Mouse (Mus musculus) layer of hippocampus, adult 11-12 months (tissue): ENCODE measurements around the gene Edc3.

ENCODE experiments used
- DNase-seq: peaks from one replicate; pipeline ENCODE4 v3.0.0; 2022; ENCODE audit warnings: low spot score

Gene Edc3

GRCm38 (mm10) chr9:57761563-57762551 lies 53.5 kb downstream of the Edc3 start:
- no peak for DNase-seq

GRCm38 (mm10) chr9:57762563-57762991 lies 54.2 kb downstream of the Edc3 start:
- DNase-seq: no peak

GRCm38 (mm10) chr9:57764147-57764973 lies 56.0 kb downstream of the Edc3 start:
- DNase-seq: peak; percentile 78

GRCm38 (mm10) chr9:57764974-57765363 lies 56.6 kb downstream of the Edc3 start:
- peak; percentile 92 for DNase-seq

GRCm38 (mm10) chr9:57765364-57766351 lies 57.3 kb downstream of the Edc3 start, which contains the start of gene Clk3:
Clk3 (minus strand) TSS chr9:57765860.
- peak; percentile 78 for DNase-seq

- DNase-seq: no peak
Measured at GRCm38 (mm10) chr9:57766431-57766830, 58.1 kb downstream of the Edc3 start.

GRCm38 (mm10) chr9:57767231-57767630 lies 58.9 kb downstream of the Edc3 start:
- no peak for DNase-seq

GRCm38 (mm10) chr9:57769539-57770069 lies 61.3 kb downstream of the Edc3 start:
- DNase-seq: no peak

- no peak for DNase-seq
Measured at GRCm38 (mm10) chr9:57770214-57770613, 61.9 kb downstream of the Edc3 start.

GRCm38 (mm10) chr9:57770836-57771235 lies 62.5 kb downstream of the Edc3 start:
- DNase-seq: no peak

- DNase-seq: no peak
Measured at GRCm38 (mm10) chr9:57773754-57774153, 65.4 kb downstream of the Edc3 start.

- DNase-seq: no peak
Measured at GRCm38 (mm10) chr9:57774168-57774567, 65.8 kb downstream of the Edc3 start.

- DNase-seq: no peak
Measured at GRCm38 (mm10) chr9:57775026-57775425, 66.7 kb downstream of the Edc3 start.

GRCm38 (mm10) chr9:57775736-57776135 lies 67.4 kb downstream of the Edc3 start:
- DNase-seq: no peak

GRCm38 (mm10) chr9:57782656-57783055 lies 74.3 kb downstream of the Edc3 start:
- no peak for DNase-seq

- no peak for DNase-seq
Measured at GRCm38 (mm10) chr9:57789733-57790132, 81.4 kb downstream of the Edc3 start.

- DNase-seq: no peak
Measured at GRCm38 (mm10) chr9:57797456-57797855, 89.1 kb downstream of the Edc3 start.

GRCm38 (mm10) chr9:57798725-57799253 lies 90.4 kb downstream of the Edc3 start:
- no peak for DNase-seq

GRCm38 (mm10) chr9:57800325-57800975 lies 92.1 kb downstream of the Edc3 start:
- DNase-seq: no peak
